Mouse (Mus musculus) CH12.LX (cell line): Measurements from ENCODE around the gene Kbtbd3. TPM values are rescaled to one million over a fixed set of nuclear protein-coding genes. Genes with fewer than 3 reads are reported as not detected.
A peak's percentile ranks its signal among the peaks of the same experiment; 100 is the strongest.

Experiments used
- DNase-seq: peaks from one replicate; pipeline ENCODE4 v3.0.0-alpha.2; 2013; ENCODE audit errors: extremely low read depth
- H3K27ac ChIP-seq: 2 replicates; pipeline ENCODE4 v1.5.1; 2012; ENCODE audit warnings: low read depth, mild to moderate bottlenecking, control low read depth, moderate library complexity; ENCODE audit not compliant: insufficient read depth
- H3K27me3 ChIP-seq: replicated peaks from 2 replicates; pipeline ENCODE3; 2012; ENCODE audit warnings: inconsistent platforms
- H3K36me3 ChIP-seq, 2 experiments: replicated peaks in 1 of 2; 2 replicates each; pipeline versions ENCODE3 to v1.6.1; 2012; ENCODE audit warnings: inconsistent platforms in 1 of 2, low read length in 1 of 2, mild to moderate bottlenecking in 1 of 2, mixed read lengths in 1 of 2, moderate library complexity in 1 of 2; ENCODE audit not compliant: control insufficient read depth in 1 of 2, insufficient read depth in 1 of 2
- H3K4me1 ChIP-seq, 2 experiments: 2 replicates each; pipeline ENCODE4 v1.6.1; 2012; ENCODE audit warnings: inconsistent platforms in 1 of 2, moderate library complexity in 1 of 2; ENCODE audit not compliant: insufficient read depth in 2 of 2, control insufficient read depth in 1 of 2
- H3K4me2 ChIP-seq: 2 replicates; pipeline ENCODE4 v1.6.1; 2012; ENCODE audit warnings: low read depth, mild to moderate bottlenecking, control low read depth; ENCODE audit not compliant: poor library complexity, insufficient read depth, severe bottlenecking
- H3K4me3 ChIP-seq, 3 experiments: fragments of 150-350 bp in 1 of 3; sonication (generic) in 1 of 3; replicated peaks in 1 of 3; 2 replicates each; pipeline versions ENCODE3 to v1.5.1; 2011 to 2012; ENCODE audit warnings: low read depth in 2 of 3, low read length in 2 of 3, mild to moderate bottlenecking in 2 of 3, moderate library complexity in 2 of 3, control low read depth in 1 of 3, improper control_type of control experiment in 1 of 3, inconsistent platforms in 1 of 3, mixed read lengths in 1 of 3; ENCODE audit not compliant: poor library complexity in 1 of 3
- H3K79me2 ChIP-seq: replicated peaks from 2 replicates; pipeline ENCODE4 v1.6.1; 2012; ENCODE audit warnings: mild to moderate bottlenecking, moderate library complexity; ENCODE audit not compliant: control insufficient read depth, poor library complexity, insufficient read depth, severe bottlenecking; ENCODE audit errors: extremely low read depth
- H3K9ac ChIP-seq: 2 replicates; pipeline ENCODE4 v1.6.1; 2012; ENCODE audit warnings: low read depth, mild to moderate bottlenecking, control low read depth, moderate library complexity; ENCODE audit not compliant: insufficient read depth
- H3K9me3 ChIP-seq: replicated peaks from 2 replicates; pipeline ENCODE3; 2012; ENCODE audit warnings: low read length, inconsistent platforms, mixed read lengths
- BHLHE40 ChIP-seq: IDR thresholded peaks from 2 replicates; pipeline ENCODE4 v1.6.1; 2011; ENCODE audit warnings: mild to moderate bottlenecking, low read depth, low read length, improper control_type of control experiment
- CHD1 ChIP-seq: IDR thresholded peaks from 2 replicates; pipeline ENCODE4 v1.6.1; 2012; ENCODE audit warnings: low read depth, low read length, improper control_type of control experiment, inconsistent platforms
- CHD2 ChIP-seq: IDR thresholded peaks from 2 replicates; pipeline ENCODE4 v1.6.1; 2011; ENCODE audit warnings: low read length, improper control_type of control experiment
- CTCF ChIP-seq, 2 experiments: IDR thresholded peaks in 1 of 2; conservative IDR thresholded peaks in 1 of 2; 2 replicates each; pipeline ENCODE4 v1.5.1; 2011 to 2012; ENCODE audit warnings: low read depth in 2 of 2, low read length in 2 of 2, improper control_type of control experiment in 1 of 2, inconsistent platforms in 1 of 2, mild to moderate bottlenecking in 1 of 2, moderate library complexity in 1 of 2
- E2F4 ChIP-seq: IDR thresholded peaks from 2 replicates; pipeline ENCODE4 v1.6.1; 2011; ENCODE audit warnings: low read depth, low read length, improper control_type of control experiment; ENCODE audit not compliant: insufficient replicate concordance
- ELF1 ChIP-seq: IDR thresholded peaks from 2 replicates; pipeline ENCODE4 v1.6.1; 2014; ENCODE audit warnings: low read depth, mild to moderate bottlenecking, inconsistent platforms, low read length, improper control_type of control experiment
- EP300 ChIP-seq: IDR thresholded peaks from 2 replicates; pipeline ENCODE4 v1.6.1; 2011; ENCODE audit warnings: low read length, improper control_type of control experiment
- ETS1 ChIP-seq: conservative IDR thresholded peaks from 2 replicates; pipeline ENCODE4 v1.6.1; 2012; ENCODE audit warnings: low read depth, mild to moderate bottlenecking, inconsistent platforms, low read length, improper control_type of control experiment, moderate library complexity
- GABPA ChIP-seq: IDR thresholded peaks from 2 replicates; pipeline ENCODE4 v1.6.1; 2012; ENCODE audit warnings: low read depth, low read length, improper control_type of control experiment, inconsistent platforms; ENCODE audit not compliant: insufficient replicate concordance
- HCFC1 ChIP-seq: IDR thresholded peaks from 2 replicates; pipeline ENCODE4 v1.6.1; 2012; ENCODE audit warnings: low read depth, mild to moderate bottlenecking, inconsistent platforms, low read length, improper control_type of control experiment
- IRF4 ChIP-seq: IDR thresholded peaks from 2 replicates; pipeline ENCODE4 v1.6.1; 2014; ENCODE audit warnings: low read depth, mild to moderate bottlenecking, inconsistent platforms, low read length, improper control_type of control experiment
- JUN ChIP-seq: IDR thresholded peaks from 2 replicates; pipeline ENCODE4 v1.6.1; 2011; ENCODE audit warnings: low read depth, mild to moderate bottlenecking, low read length, improper control_type of control experiment, moderate library complexity; ENCODE audit not compliant: insufficient read depth
- JUND ChIP-seq: conservative IDR thresholded peaks from 2 replicates; pipeline ENCODE4 v1.6.1; 2011; ENCODE audit warnings: low read depth, low read length, improper control_type of control experiment
- KAT2A ChIP-seq: IDR thresholded peaks from 2 replicates; pipeline ENCODE4 v1.6.1; 2012; ENCODE audit warnings: low read length, improper control_type of control experiment, inconsistent platforms; ENCODE audit not compliant: insufficient replicate concordance
- MAFK ChIP-seq: IDR thresholded peaks from 2 replicates; pipeline ENCODE4 v1.6.1; 2011; ENCODE audit warnings: low read length, improper control_type of control experiment; ENCODE audit not compliant: insufficient replicate concordance
- MAX ChIP-seq: IDR thresholded peaks from 2 replicates; pipeline ENCODE4 v1.6.1; 2011; ENCODE audit warnings: low read length, improper control_type of control experiment
- MAZ ChIP-seq: IDR thresholded peaks from 2 replicates; pipeline ENCODE4 v1.6.1; 2012; ENCODE audit warnings: low read depth, mild to moderate bottlenecking, inconsistent platforms, low read length, improper control_type of control experiment, moderate library complexity
- MEF2A ChIP-seq: IDR thresholded peaks from 2 replicates; pipeline ENCODE4 v1.6.1; 2014; ENCODE audit warnings: low read depth, mild to moderate bottlenecking, inconsistent platforms, low read length, improper control_type of control experiment, borderline replicate concordance
- MXI1 ChIP-seq: IDR thresholded peaks from 2 replicates; pipeline ENCODE4 v1.6.1; 2011; ENCODE audit warnings: mild to moderate bottlenecking, low read depth, low read length, improper control_type of control experiment
- MYC ChIP-seq: IDR thresholded peaks from 2 replicates; pipeline ENCODE4 v1.6.1; 2011; ENCODE audit warnings: low read depth, mild to moderate bottlenecking, improper control_type of control experiment, low read length
- NELFE ChIP-seq: IDR thresholded peaks from 2 replicates; pipeline ENCODE4 v1.6.1; 2011; ENCODE audit warnings: low read depth, low read length, improper control_type of control experiment
- NRF1 ChIP-seq: IDR thresholded peaks from 2 replicates; pipeline ENCODE4 v1.6.1; 2014; ENCODE audit warnings: low read depth, mild to moderate bottlenecking, inconsistent platforms, low read length, improper control_type of control experiment, moderate library complexity
- PAX5 ChIP-seq: IDR thresholded peaks from 2 replicates; pipeline ENCODE4 v1.6.1; 2012; ENCODE audit warnings: low read length, inconsistent platforms, mixed read lengths
- POLR2A ChIP-seq: IDR thresholded peaks from 2 replicates; pipeline ENCODE4 v1.6.1; 2011; ENCODE audit warnings: low read depth, mild to moderate bottlenecking, improper control_type of control experiment, low read length
- POLR2AphosphoS2 ChIP-seq: IDR thresholded peaks from 2 replicates; pipeline ENCODE4 v1.6.1; 2011; ENCODE audit warnings: low read depth, low read length, improper control_type of control experiment
- RAD21 ChIP-seq: IDR thresholded peaks from 2 replicates; pipeline ENCODE4 v1.6.1; 2011; ENCODE audit warnings: low read depth, mild to moderate bottlenecking, low read length, improper control_type of control experiment, moderate library complexity
- RCOR1 ChIP-seq: conservative IDR thresholded peaks from 2 replicates; pipeline ENCODE4 v1.6.1; 2012; ENCODE audit warnings: low read depth, mild to moderate bottlenecking, inconsistent platforms, low read length, improper control_type of control experiment
- SIN3A ChIP-seq: IDR thresholded peaks from 2 replicates; pipeline ENCODE4 v1.6.1; 2012; ENCODE audit warnings: low read length, improper control_type of control experiment, inconsistent platforms
- SMC3 ChIP-seq: IDR thresholded peaks from 2 replicates; pipeline ENCODE4 v1.6.1; 2011; ENCODE audit warnings: low read depth, low read length, improper control_type of control experiment
- TBP ChIP-seq: conservative IDR thresholded peaks from 2 replicates; pipeline ENCODE4 v1.6.1; 2011; ENCODE audit warnings: low read depth, low read length, improper control_type of control experiment
- TCF12 ChIP-seq: IDR thresholded peaks from 2 replicates; pipeline ENCODE4 v1.6.1; 2014; ENCODE audit warnings: low read depth, mild to moderate bottlenecking, inconsistent platforms, low read length, improper control_type of control experiment
- UBTF ChIP-seq: IDR thresholded peaks from 2 replicates; pipeline ENCODE4 v1.6.1; 2012; ENCODE audit warnings: low read depth, mild to moderate bottlenecking, inconsistent platforms, low read length, improper control_type of control experiment, moderate library complexity
- USF1 ChIP-seq: IDR thresholded peaks from 2 replicates; pipeline ENCODE4 v1.6.1; 2014; ENCODE audit warnings: low read depth, mild to moderate bottlenecking, inconsistent platforms, low read length, improper control_type of control experiment
- USF2 ChIP-seq: conservative IDR thresholded peaks from 2 replicates; pipeline ENCODE4 v1.6.1; 2011; ENCODE audit warnings: low read depth, low read length, improper control_type of control experiment
- ZC3H11A ChIP-seq: IDR thresholded peaks from 2 replicates; pipeline ENCODE4 v1.6.1; 2012; ENCODE audit warnings: low read depth, mild to moderate bottlenecking, inconsistent platforms, low read length, improper control_type of control experiment
- ZKSCAN1 ChIP-seq: IDR thresholded peaks from 2 replicates; pipeline ENCODE4 v1.6.1; 2012; ENCODE audit warnings: low read depth, inconsistent platforms, low read length, improper control_type of control experiment, borderline replicate concordance
- ZMIZ1 ChIP-seq: IDR thresholded peaks from 2 replicates; pipeline ENCODE4 v1.6.1; 2012; ENCODE audit warnings: low read depth, mild to moderate bottlenecking, inconsistent platforms, low read length, improper control_type of control experiment
- ZNF384 ChIP-seq: IDR thresholded peaks from 2 replicates; pipeline ENCODE4 v1.6.1; 2012; ENCODE audit warnings: low read depth, low read length, improper control_type of control experiment, inconsistent platforms
- dilution Hi-C: fragments of 300-500 bp; cut with MboI; formaldehyde crosslinking; loops from 2 replicates; pipeline ENCODE4 v1.14.3; 2020; ENCODE audit warnings: low sequenced_read_pairs; ENCODE audit not compliant: extremely low pct_unique_long_range_greater_than_20kb, extremely low pct_ligation_motif_present
- in situ Hi-C: fragments of 300-500 bp; cut with MboI; formaldehyde crosslinking; loops from 3 replicates; pipeline ENCODE4 v1.14.3; 2019; ENCODE audit warnings: low sequenced_read_pairs, low pct_ligation_motif_present, low pct_unique_long_range_greater_than_20kb, mixed read lengths
- polyA plus RNA-seq: library from polyadenylated mRNA; unstranded; fragments of >175 nt; gene quantifications from 2 replicates; pipeline ENCODE4 v1.2.1, GENCODE M21; 2012; ENCODE audit warnings: low read depth; ENCODE audit not compliant: insufficient read length
- total RNA-seq, 2 experiments: library from RNA; depleted of rRNA; stranded (reverse); fragments of 300-350 nt in 1 of 2; fragments of >200 nt in 1 of 2; gene quantifications; 2 replicates each; pipeline ENCODE4 v1.2.3; 2012 to 2014

The Kbtbd3 gene
- 0.72 and 0.92 TPM in 2 replicates for total RNA-seq (2012; rRNA removed)
- total RNA-seq (2014; rRNA removed) = 1.9 and 2.2 TPM in 2 replicates
- polyA plus RNA-seq = 0.67 and 1.00 TPM in 2 replicates

- dilution Hi-C loops (no loop called here), in situ Hi-C loops (no loop called here)
- TF ChIP-seq MAFK (no peak), TCF12 (peak; percentile 66), ZMIZ1 (0 out of 2 replicates have a peak, but pooled peaks have one; percentile 24), MAZ (0 out of 2 replicates have a peak, but pooled peaks have one; percentile 33), SMC3 (no peak), RAD21 (no peak), USF1 (no peak), USF2 (no peak), POLR2AphosphoS2 (peak; percentile 65; the same call in 1 of the 2 replicates), BHLHE40 (no peak), RCOR1 (no peak), KAT2A (no peak), TBP (0 out of 2 replicates have a peak, but pooled peaks have one; percentile 29), ETS1 (peak; percentile 28; the same call in 1 of the 2 replicates), CHD2 (peak; percentile 79), PAX5 (no peak), ZNF384 (no peak), MXI1 (no peak; the same call in none of the 2 replicates), UBTF (no peak), ZC3H11A (no peak), IRF4 (peak; percentile 42; the same call in 1 of the 2 replicates), JUN (no peak), ELF1 (peak; percentile 72), MEF2A (peak; percentile 36; the same call in 1 of the 2 replicates), EP300 (no peak), MAX (no peak; the same call in 1 of the 2 replicates), NELFE (peak; percentile 79), CTCF (conservative IDR thresholded peaks at IDR 0.05 in 1 of 2, IDR thresholded peaks at IDR 0.05 in 1 of 2; ENCODE audit: low read depth in 2 of 2, low read length in 2 of 2) (no peak), SIN3A (0 out of 2 replicates have a peak, but pooled peaks have one; percentile 61), POLR2A (peak; percentile 86), ZKSCAN1 (no peak), GABPA (no peak), E2F4 (no peak), HCFC1 (peak; percentile 75), MYC (0 out of 2 replicates have a peak, but pooled peaks have one; percentile 60), NRF1 (peak; percentile 95), CHD1 (no peak), JUND (no peak)
- Histone ChIP-seq H3K4me3 (peak within 1 kb of the TSS; percentile 78 to 92 (median 91)), H3K27ac (peak within 1 kb of the TSS; percentile 67), H3K4me1 (peaks cover 0 to 16% of the 10 kb centered on the region in 2 experiments; a peak in 2 of 4 replicates), H3K9ac (peak within 1 kb of the TSS; percentile 42), H3K79me2 (peaks cover 13% of the 10 kb centered on the region), H3K4me2 (peak within 1 kb of the TSS; percentile 89), H3K36me3 (peaks cover 0 to 9% of the 10 kb centered on the region in 2 experiments), H3K9me3 (no peaks in the 10 kb centered on the region), H3K27me3 (no peaks in the 10 kb centered on the region)
- peak; percentile 100 for DNase-seq
These were observed at the start of gene Kbtbd3, which contains the start of gene Aasdhppt for GRCm38 (mm10) chr9:4309351-4310085. Gene Kbtbd3 (plus strand): TSS chr9:4309833. Gene Aasdhppt (minus strand): TSS chr9:4309471.
